Mouse (Mus musculus) E14TG2a.4 (cell line): ENCODE data around the gene Mad1l1.

Experiments used
- CTCF ChIP-seq: conservative IDR thresholded peaks from 2 replicates; pipeline ENCODE4 v1.5.1; 2014; ENCODE audit warnings: low read length
- NANOG ChIP-seq: IDR thresholded peaks from 2 replicates; pipeline ENCODE4 v1.6.1; 2014; ENCODE audit warnings: borderline replicate concordance, low read length, mixed read lengths
- POU5F1 ChIP-seq: IDR thresholded peaks from 2 replicates; pipeline ENCODE4 v1.6.1; 2014; ENCODE audit warnings: low read length, borderline replicate concordance

GRCm38 (mm10) chr5:140267061-140267460, 54.3 kb downstream of the Mad1l1 start:
- TF ChIP-seq CTCF (no peak), NANOG (no peak), POU5F1 (no peak)
